Mouse (Mus musculus) kidney, adult 11 months (tissue): Measurements from ENCODE around the gene Mbd6.

Experiments used
- DNase-seq: peaks from one replicate; pipeline ENCODE4 v3.0.0; 2022

Mbd6 gene

GRCm38 (mm10) chr10:127261706-127262547 is 26.9 kb downstream of the Mbd6 start:
- DNase-seq = no peak

GRCm38 (mm10) chr10:127258489-127258888 is 30.3 kb downstream of the Mbd6 start:
- no peak for DNase-seq

- DNase-seq = no peak
These were observed 31.0 kb downstream of the Mbd6 start for GRCm38 (mm10) chr10:127257790-127258189.

- peak; percentile 38 for DNase-seq
These were observed 33.0 kb downstream of the Mbd6 start for GRCm38 (mm10) chr10:127255625-127256345.

- no peak for DNase-seq
These were observed 38.0 kb downstream of the Mbd6 start for GRCm38 (mm10) chr10:127250810-127251209.

- no peak for DNase-seq
These were observed 50.5 kb downstream of the Mbd6 start for GRCm38 (mm10) chr10:127238241-127238824.

GRCm38 (mm10) chr10:127236541-127236940 is 52.3 kb downstream of the Mbd6 start:
- DNase-seq = no peak

- no peak for DNase-seq
These were observed 55.7 kb downstream of the Mbd6 start for GRCm38 (mm10) chr10:127233141-127233540.
